Mouse (Mus musculus) CH12.LX (cell line): ENCODE measurements at regions not wholly inside any gene's neighbourhood (a gene's known extent, or its start where the extent isn't known, plus 50 kb on each side); places are given as distances from the start of the nearest gene placed in this dataset.

Experiments
- DNase-seq: peaks from one replicate; pipeline ENCODE4 v3.0.0-alpha.2; 2013; ENCODE audit errors: extremely low read depth
- H3K27ac ChIP-seq: 2 replicates; pipeline ENCODE4 v1.5.1; 2012; ENCODE audit warnings: low read depth, mild to moderate bottlenecking, control low read depth, moderate library complexity; ENCODE audit not compliant: insufficient read depth
- H3K27me3 ChIP-seq: replicated peaks from 2 replicates; pipeline ENCODE3; 2012; ENCODE audit warnings: inconsistent platforms
- H3K36me3 ChIP-seq, 2 experiments: replicated peaks in 1 of 2; 2 replicates each; pipeline versions ENCODE3 to v1.6.1; 2012; ENCODE audit warnings: inconsistent platforms in 1 of 2, low read length in 1 of 2, mild to moderate bottlenecking in 1 of 2, mixed read lengths in 1 of 2, moderate library complexity in 1 of 2; ENCODE audit not compliant: control insufficient read depth in 1 of 2, insufficient read depth in 1 of 2
- H3K4me1 ChIP-seq, 2 experiments: 2 replicates each; pipeline ENCODE4 v1.6.1; 2012; ENCODE audit warnings: inconsistent platforms in 1 of 2, moderate library complexity in 1 of 2; ENCODE audit not compliant: insufficient read depth in 2 of 2, control insufficient read depth in 1 of 2
- H3K4me2 ChIP-seq: 2 replicates; pipeline ENCODE4 v1.6.1; 2012; ENCODE audit warnings: low read depth, mild to moderate bottlenecking, control low read depth; ENCODE audit not compliant: poor library complexity, insufficient read depth, severe bottlenecking
- H3K4me3 ChIP-seq, 3 experiments: fragments of 150-350 bp in 1 of 3; sonication (generic) in 1 of 3; replicated peaks in 1 of 3; 2 replicates each; pipeline versions ENCODE3 to v1.5.1; 2011 to 2012; ENCODE audit warnings: low read depth in 2 of 3, low read length in 2 of 3, mild to moderate bottlenecking in 2 of 3, moderate library complexity in 2 of 3, control low read depth in 1 of 3, improper control_type of control experiment in 1 of 3, inconsistent platforms in 1 of 3, mixed read lengths in 1 of 3; ENCODE audit not compliant: poor library complexity in 1 of 3
- H3K79me2 ChIP-seq: replicated peaks from 2 replicates; pipeline ENCODE4 v1.6.1; 2012; ENCODE audit warnings: mild to moderate bottlenecking, moderate library complexity; ENCODE audit not compliant: control insufficient read depth, poor library complexity, insufficient read depth, severe bottlenecking; ENCODE audit errors: extremely low read depth
- H3K9ac ChIP-seq: 2 replicates; pipeline ENCODE4 v1.6.1; 2012; ENCODE audit warnings: low read depth, mild to moderate bottlenecking, control low read depth, moderate library complexity; ENCODE audit not compliant: insufficient read depth
- H3K9me3 ChIP-seq: replicated peaks from 2 replicates; pipeline ENCODE3; 2012; ENCODE audit warnings: low read length, inconsistent platforms, mixed read lengths
- BHLHE40 ChIP-seq: IDR thresholded peaks from 2 replicates; pipeline ENCODE4 v1.6.1; 2011; ENCODE audit warnings: mild to moderate bottlenecking, low read depth, low read length, improper control_type of control experiment
- CHD2 ChIP-seq: IDR thresholded peaks from 2 replicates; pipeline ENCODE4 v1.6.1; 2011; ENCODE audit warnings: low read length, improper control_type of control experiment
- CTCF ChIP-seq, 2 experiments: IDR thresholded peaks in 1 of 2; conservative IDR thresholded peaks in 1 of 2; 2 replicates each; pipeline ENCODE4 v1.5.1; 2011 to 2012; ENCODE audit warnings: low read depth in 2 of 2, low read length in 2 of 2, improper control_type of control experiment in 1 of 2, inconsistent platforms in 1 of 2, mild to moderate bottlenecking in 1 of 2, moderate library complexity in 1 of 2
- ELF1 ChIP-seq: IDR thresholded peaks from 2 replicates; pipeline ENCODE4 v1.6.1; 2014; ENCODE audit warnings: low read depth, mild to moderate bottlenecking, inconsistent platforms, low read length, improper control_type of control experiment
- EP300 ChIP-seq: IDR thresholded peaks from 2 replicates; pipeline ENCODE4 v1.6.1; 2011; ENCODE audit warnings: low read length, improper control_type of control experiment
- ETS1 ChIP-seq: conservative IDR thresholded peaks from 2 replicates; pipeline ENCODE4 v1.6.1; 2012; ENCODE audit warnings: low read depth, mild to moderate bottlenecking, inconsistent platforms, low read length, improper control_type of control experiment, moderate library complexity
- GABPA ChIP-seq: IDR thresholded peaks from 2 replicates; pipeline ENCODE4 v1.6.1; 2012; ENCODE audit warnings: low read depth, low read length, improper control_type of control experiment, inconsistent platforms; ENCODE audit not compliant: insufficient replicate concordance
- JUN ChIP-seq: IDR thresholded peaks from 2 replicates; pipeline ENCODE4 v1.6.1; 2011; ENCODE audit warnings: low read depth, mild to moderate bottlenecking, low read length, improper control_type of control experiment, moderate library complexity; ENCODE audit not compliant: insufficient read depth
- MEF2A ChIP-seq: IDR thresholded peaks from 2 replicates; pipeline ENCODE4 v1.6.1; 2014; ENCODE audit warnings: low read depth, mild to moderate bottlenecking, inconsistent platforms, low read length, improper control_type of control experiment, borderline replicate concordance
- MYC ChIP-seq: IDR thresholded peaks from 2 replicates; pipeline ENCODE4 v1.6.1; 2011; ENCODE audit warnings: low read depth, mild to moderate bottlenecking, improper control_type of control experiment, low read length
- NELFE ChIP-seq: IDR thresholded peaks from 2 replicates; pipeline ENCODE4 v1.6.1; 2011; ENCODE audit warnings: low read depth, low read length, improper control_type of control experiment
- NRF1 ChIP-seq: IDR thresholded peaks from 2 replicates; pipeline ENCODE4 v1.6.1; 2014; ENCODE audit warnings: low read depth, mild to moderate bottlenecking, inconsistent platforms, low read length, improper control_type of control experiment, moderate library complexity
- POLR2A ChIP-seq: IDR thresholded peaks from 2 replicates; pipeline ENCODE4 v1.6.1; 2011; ENCODE audit warnings: low read depth, mild to moderate bottlenecking, improper control_type of control experiment, low read length
- POLR2AphosphoS2 ChIP-seq: IDR thresholded peaks from 2 replicates; pipeline ENCODE4 v1.6.1; 2011; ENCODE audit warnings: low read depth, low read length, improper control_type of control experiment
- RAD21 ChIP-seq: IDR thresholded peaks from 2 replicates; pipeline ENCODE4 v1.6.1; 2011; ENCODE audit warnings: low read depth, mild to moderate bottlenecking, low read length, improper control_type of control experiment, moderate library complexity
- RCOR1 ChIP-seq: conservative IDR thresholded peaks from 2 replicates; pipeline ENCODE4 v1.6.1; 2012; ENCODE audit warnings: low read depth, mild to moderate bottlenecking, inconsistent platforms, low read length, improper control_type of control experiment
- TBP ChIP-seq: conservative IDR thresholded peaks from 2 replicates; pipeline ENCODE4 v1.6.1; 2011; ENCODE audit warnings: low read depth, low read length, improper control_type of control experiment
- UBTF ChIP-seq: IDR thresholded peaks from 2 replicates; pipeline ENCODE4 v1.6.1; 2012; ENCODE audit warnings: low read depth, mild to moderate bottlenecking, inconsistent platforms, low read length, improper control_type of control experiment, moderate library complexity
- USF1 ChIP-seq: IDR thresholded peaks from 2 replicates; pipeline ENCODE4 v1.6.1; 2014; ENCODE audit warnings: low read depth, mild to moderate bottlenecking, inconsistent platforms, low read length, improper control_type of control experiment
- ZC3H11A ChIP-seq: IDR thresholded peaks from 2 replicates; pipeline ENCODE4 v1.6.1; 2012; ENCODE audit warnings: low read depth, mild to moderate bottlenecking, inconsistent platforms, low read length, improper control_type of control experiment
- ZKSCAN1 ChIP-seq: IDR thresholded peaks from 2 replicates; pipeline ENCODE4 v1.6.1; 2012; ENCODE audit warnings: low read depth, inconsistent platforms, low read length, improper control_type of control experiment, borderline replicate concordance
- ZMIZ1 ChIP-seq: IDR thresholded peaks from 2 replicates; pipeline ENCODE4 v1.6.1; 2012; ENCODE audit warnings: low read depth, mild to moderate bottlenecking, inconsistent platforms, low read length, improper control_type of control experiment
- dilution Hi-C: fragments of 300-500 bp; cut with MboI; formaldehyde crosslinking; loops from 2 replicates; pipeline ENCODE4 v1.14.3; 2020; ENCODE audit warnings: low sequenced_read_pairs; ENCODE audit not compliant: extremely low pct_unique_long_range_greater_than_20kb, extremely low pct_ligation_motif_present
- in situ Hi-C: fragments of 300-500 bp; cut with MboI; formaldehyde crosslinking; loops from 3 replicates; pipeline ENCODE4 v1.14.3; 2019; ENCODE audit warnings: low sequenced_read_pairs, low pct_ligation_motif_present, low pct_unique_long_range_greater_than_20kb, mixed read lengths

DNA sequence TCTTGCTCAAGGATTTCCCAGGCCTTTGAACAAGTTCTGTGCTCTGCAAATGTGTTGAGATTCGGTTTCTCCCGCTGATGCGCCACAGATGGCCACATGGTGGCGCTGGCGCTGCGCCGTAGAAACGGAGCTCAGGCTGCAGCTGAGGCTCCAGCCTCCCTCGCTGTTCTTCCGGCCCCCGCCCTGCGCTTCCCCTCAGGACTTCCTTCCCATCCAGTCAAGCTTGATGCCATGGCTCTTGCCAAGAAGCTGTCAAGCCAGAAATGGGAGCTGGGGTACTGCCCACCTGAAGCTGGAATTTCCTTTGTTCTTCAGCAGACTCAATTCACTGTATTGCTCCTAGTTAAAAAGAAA, 263.9 kb downstream of the Mpdz start:
- no peaks in the 10 kb centered on the region for H3K4me1 ChIP-seq
- no peak overlapping the region for H3K4me2 ChIP-seq
- no peak for TF ChIP-seq USF1
- no peak for TF ChIP-seq ELF1
- TF ChIP-seq CTCF (conservative IDR thresholded peaks at IDR 0.05 in 1 of 2, IDR thresholded peaks at IDR 0.05 in 1 of 2; ENCODE audit: low read depth in 2 of 2, low read length in 2 of 2): no peak
- TF ChIP-seq ZMIZ1: no peak
- TF ChIP-seq MYC: no peak
- no peak for TF ChIP-seq NRF1
- TF ChIP-seq JUN: no peak
- TF ChIP-seq ZC3H11A: no peak
- TF ChIP-seq MEF2A: no peak
- TF ChIP-seq POLR2AphosphoS2: no peak
- no peak for TF ChIP-seq BHLHE40
- TF ChIP-seq UBTF: no peak
- H3K9ac ChIP-seq: no peak overlapping the region
- H3K4me3 ChIP-seq: no peak overlapping the region
- no peak overlapping the region for H3K27ac ChIP-seq
- H3K27me3 ChIP-seq: no peaks in the 10 kb centered on the region
- H3K36me3 ChIP-seq: no peaks in the 10 kb centered on the region
- dilution Hi-C loops (no loop called here), in situ Hi-C loops (no loop called here)
- H3K79me2 ChIP-seq: no peaks in the 10 kb centered on the region
- DNase-seq: no peak
- H3K9me3 ChIP-seq: peaks cover 50% of the 10 kb centered on the region

DNA sequence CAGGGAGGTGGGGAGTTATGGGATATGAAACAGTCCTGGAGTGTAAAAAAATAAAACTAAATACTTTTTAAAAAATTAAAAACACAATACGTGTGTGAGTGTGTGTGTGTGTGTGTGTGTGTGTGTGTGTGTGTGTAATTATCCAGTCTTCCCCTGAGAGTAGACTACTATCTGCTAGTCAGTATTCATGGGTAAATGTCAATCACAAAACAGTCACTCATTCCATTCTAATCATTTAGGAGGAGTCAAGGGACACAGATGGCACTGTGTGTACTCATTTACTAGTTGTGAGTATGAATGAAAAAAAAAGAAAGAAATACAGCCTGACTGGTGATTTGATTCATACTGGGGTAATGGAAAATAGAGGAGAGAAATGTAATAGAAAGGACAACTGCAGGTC, 226.5 kb downstream of the Mpdz start:
- dilution Hi-C loops (no loop called here), in situ Hi-C loops (no loop called here)
- no peaks in the 10 kb centered on the region for H3K27me3 ChIP-seq
- no peaks in the 10 kb centered on the region for H3K79me2 ChIP-seq
- H3K9me3 ChIP-seq: peaks cover 37% of the 10 kb centered on the region
- H3K36me3 ChIP-seq: no peaks in the 10 kb centered on the region
- no peak overlapping the region for H3K4me2 ChIP-seq
- no peak overlapping the region for H3K4me3 ChIP-seq
- no peak overlapping the region for H3K27ac ChIP-seq
- no peak overlapping the region for H3K9ac ChIP-seq
- TF ChIP-seq EP300 (no peak), ZKSCAN1 (no peak), TBP (no peak)
- H3K4me1 ChIP-seq: no peaks in the 10 kb centered on the region
- no peak for DNase-seq

DNA sequence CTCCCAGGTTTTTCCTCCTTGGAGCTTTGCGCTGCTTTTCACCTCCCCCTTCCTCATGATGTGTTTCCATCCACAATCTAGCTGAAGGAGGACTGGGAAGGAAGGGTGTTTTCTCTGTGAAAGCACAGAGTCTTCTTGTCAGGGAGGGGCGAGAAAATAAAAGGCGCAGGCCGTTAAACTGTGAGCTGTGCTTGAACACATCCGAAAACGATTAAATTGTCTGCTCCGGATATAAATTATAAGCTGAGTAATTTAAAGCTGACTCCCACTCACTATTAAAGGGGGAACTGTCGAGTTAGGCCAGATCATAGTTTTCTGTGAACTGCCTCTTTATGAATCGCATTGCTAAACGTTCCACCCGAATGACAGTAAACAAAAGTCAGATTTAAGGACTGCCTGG, 224.6 kb downstream of the Mpdz start:
- H3K36me3 ChIP-seq: no peaks in the 10 kb centered on the region
- no peak overlapping the region for H3K4me3 ChIP-seq
- no peaks in the 10 kb centered on the region for H3K27me3 ChIP-seq
- no peak overlapping the region for H3K9ac ChIP-seq
- H3K9me3 ChIP-seq: peaks cover 47% of the 10 kb centered on the region
- DNase-seq: no peak
- no peaks in the 10 kb centered on the region for H3K4me1 ChIP-seq
- H3K79me2 ChIP-seq: no peaks in the 10 kb centered on the region
- H3K27ac ChIP-seq: no peak overlapping the region
- no peak for TF ChIP-seq ETS1
- TF ChIP-seq POLR2A: no peak
- no peak for TF ChIP-seq ZKSCAN1
- TF ChIP-seq USF1: no peak
- TF ChIP-seq BHLHE40: no peak
- TF ChIP-seq JUN: no peak
- TF ChIP-seq RAD21: no peak
- no peak for TF ChIP-seq CHD2
- no peak for TF ChIP-seq MYC
- TF ChIP-seq RCOR1: no peak
- TF ChIP-seq NELFE: no peak
- no peak for TF ChIP-seq MEF2A
- no peak for TF ChIP-seq GABPA
- no peak overlapping the region for H3K4me2 ChIP-seq
- dilution Hi-C loops: no loop called here
- in situ Hi-C loops: no loop called here
